Mouse (Mus musculus): ENCODE data around the gene Gm9117.
"Not testable (repeated sequence)": the region's sequence is repeated elsewhere in the genome, so short reads cannot be mapped to it uniquely, and the experiment has no call there.

Gene Gm9117

GRCm38 (mm10) chr3:93943443-93943842 is at the start of gene Gm9117:
TSS of gene Gm9117 (minus strand) at chr3:93943543.
- not testable (repeated sequence) for DNase-seq (ENCODE audit: low read depth, low spot score)

GRCm38 (mm10) chr3:93968938-93969337 is 25.6 kb upstream of the Gm9117 start:
- DNase-seq (ENCODE audit: low read depth, low spot score) = not testable (repeated sequence)

GRCm38 (mm10) chr3:93961214-93961613 is 17.9 kb upstream of the Gm9117 start, which contains the start of gene Tdpoz5:
TSS of gene Tdpoz5 (minus strand) at chr3:93961314.
- not testable (repeated sequence) for DNase-seq (ENCODE audit: low read depth, low spot score)

GRCm38 (mm10) chr3:93938386-93938785 is 5.0 kb downstream of the Gm9117 start:
- not testable (repeated sequence) for DNase-seq (ENCODE audit: low read depth, low spot score)

Data from brain, embryonic 18.5 days (tissue).